Mouse (Mus musculus) MEL (cell line): ENCODE results near the gene B130006D01Rik. TPM values are rescaled to one million over a fixed set of nuclear protein-coding genes. Genes with fewer than 3 reads are reported as not detected.

Experiments
- DNase-seq: peaks from one replicate; pipeline ENCODE4 v3.0.0; 2011; ENCODE audit warnings: low read depth, low spot score
- H3K27ac ChIP-seq: 2 replicates; pipeline ENCODE4 v1.5.1; 2012; ENCODE audit warnings: low read depth, mild to moderate bottlenecking, control low read depth, low read length, moderate library complexity; ENCODE audit not compliant: control insufficient read depth
- H3K27me3 ChIP-seq, 2 experiments: fragments of 150-350 bp in 1 of 2; sonication (generic) in 1 of 2; 2 replicates each; pipeline ENCODE4 v1.6.1; 2012; ENCODE audit warnings: low read length in 2 of 2, mild to moderate bottlenecking in 2 of 2, improper control_type of control experiment in 1 of 2, moderate library complexity in 1 of 2; ENCODE audit not compliant: insufficient read depth in 2 of 2, control insufficient read depth in 1 of 2
- H3K36me3 ChIP-seq, 2 experiments: 2 replicates each; pipeline ENCODE4 v1.6.1; 2012 to 2014; ENCODE audit warnings: low read length in 2 of 2, improper control_type of control experiment in 1 of 2, inconsistent platforms in 1 of 2, mild to moderate bottlenecking in 1 of 2; ENCODE audit not compliant: insufficient read depth in 2 of 2, control insufficient read depth in 1 of 2
- H3K4me1 ChIP-seq, 2 experiments: fragments of 150-350 bp in 1 of 2; sonication (generic) in 1 of 2; 2 replicates each; pipeline ENCODE4 v1.6.1; 2012; ENCODE audit warnings: low read length in 2 of 2, improper control_type of control experiment in 1 of 2, mild to moderate bottlenecking in 1 of 2; ENCODE audit not compliant: insufficient read depth in 2 of 2, control insufficient read depth in 1 of 2
- H3K4me3 ChIP-seq, 2 experiments: fragments of 150-350 bp in 1 of 2; sonication (generic) in 1 of 2; 2 replicates each; pipeline ENCODE4 v1.5.1; 2012; ENCODE audit warnings: low read depth in 2 of 2, low read length in 2 of 2, mild to moderate bottlenecking in 2 of 2, moderate library complexity in 2 of 2, control low read depth in 1 of 2, improper control_type of control experiment in 1 of 2; ENCODE audit not compliant: control insufficient read depth in 1 of 2, insufficient read depth in 1 of 2
- H3K79me2 ChIP-seq: 2 replicates; pipeline ENCODE4 v1.6.1; 2012; ENCODE audit warnings: mild to moderate bottlenecking, low read length, moderate library complexity; ENCODE audit not compliant: control insufficient read depth, poor library complexity, insufficient read depth
- H3K9ac ChIP-seq: 2 replicates; pipeline ENCODE4 v1.6.1; 2012; ENCODE audit warnings: low read depth, mild to moderate bottlenecking, control low read depth, low read length, moderate library complexity; ENCODE audit not compliant: control insufficient read depth, poor library complexity, severe bottlenecking
- H3K9me3 ChIP-seq: fragments of 150-350 bp; sonication (generic); replicated peaks from 2 replicates; pipeline ENCODE4 v1.6.1; 2012; ENCODE audit warnings: mild to moderate bottlenecking, low read length, improper control_type of control experiment, moderate library complexity; ENCODE audit not compliant: insufficient read depth
- BHLHE40 ChIP-seq: IDR thresholded peaks from 2 replicates; pipeline ENCODE4 v1.6.1; 2012; ENCODE audit warnings: low read depth, mild to moderate bottlenecking, inconsistent platforms, low read length, improper control_type of control experiment, borderline replicate concordance
- CTCF ChIP-seq, 3 experiments: IDR thresholded peaks in 2 of 3; conservative IDR thresholded peaks in 1 of 3; 2 replicates each; pipeline ENCODE4 v1.5.1; 2011 to 2012; ENCODE audit warnings: low read length in 3 of 3, low read depth in 2 of 3, mild to moderate bottlenecking in 2 of 3, improper control_type of control experiment in 1 of 3, inconsistent platforms in 1 of 3, mixed read lengths in 1 of 3, moderate library complexity in 1 of 3; ENCODE audit not compliant: control insufficient read depth in 1 of 3, insufficient read depth in 1 of 3, poor library complexity in 1 of 3, severe bottlenecking in 1 of 3
- EP300 ChIP-seq, 2 experiments: IDR thresholded peaks; 2 replicates each; pipeline ENCODE4 v1.6.1; 2011; ENCODE audit warnings: improper control_type of control experiment in 2 of 2, low read length in 2 of 2, low read depth in 1 of 2, mild to moderate bottlenecking in 1 of 2
- ETS1 ChIP-seq: IDR thresholded peaks from 2 replicates; pipeline ENCODE4 v1.6.1; 2012; ENCODE audit warnings: low read depth, mild to moderate bottlenecking, inconsistent platforms, low read length, improper control_type of control experiment, moderate library complexity
- GABPA ChIP-seq: IDR thresholded peaks from 2 replicates; pipeline ENCODE4 v1.6.1; 2012; ENCODE audit warnings: low read depth, mild to moderate bottlenecking, inconsistent platforms, low read length, improper control_type of control experiment, moderate library complexity
- KAT2A ChIP-seq: conservative IDR thresholded peaks from 2 replicates; pipeline ENCODE4 v1.6.1; 2012; ENCODE audit warnings: low read depth, low read length, improper control_type of control experiment, inconsistent platforms
- MAFK ChIP-seq: IDR thresholded peaks from 2 replicates; pipeline ENCODE4 v1.6.1; 2011; ENCODE audit warnings: low read depth, mild to moderate bottlenecking, low read length, improper control_type of control experiment, borderline replicate concordance
- MAZ ChIP-seq: IDR thresholded peaks from 2 replicates; pipeline ENCODE4 v1.6.1; 2012; ENCODE audit warnings: low read depth, mild to moderate bottlenecking, inconsistent platforms, low read length, improper control_type of control experiment
- MXI1 ChIP-seq: IDR thresholded peaks from 2 replicates; pipeline ENCODE4 v1.6.1; 2011; ENCODE audit warnings: mild to moderate bottlenecking, low read depth, low read length, improper control_type of control experiment
- MYC ChIP-seq: IDR thresholded peaks from 2 replicates; pipeline ENCODE4 v1.6.1; 2011; ENCODE audit warnings: low read depth, mild to moderate bottlenecking, low read length, improper control_type of control experiment, moderate library complexity
- NELFE ChIP-seq: IDR thresholded peaks from 2 replicates; pipeline ENCODE4 v1.6.1; 2011; ENCODE audit warnings: low read depth, low read length, improper control_type of control experiment
- NRF1 ChIP-seq: IDR thresholded peaks from 2 replicates; pipeline ENCODE4 v1.6.1; 2014; ENCODE audit warnings: low read depth, mild to moderate bottlenecking, inconsistent platforms, low read length, improper control_type of control experiment, moderate library complexity; ENCODE audit not compliant: poor library complexity, insufficient read depth, severe bottlenecking
- POLR2A ChIP-seq, 2 experiments: IDR thresholded peaks; 2 replicates each; pipeline ENCODE4 v1.6.1; 2011 to 2012; ENCODE audit warnings: low read length in 2 of 2, mild to moderate bottlenecking in 2 of 2, control low read depth in 1 of 2, improper control_type of control experiment in 1 of 2, low read depth in 1 of 2, moderate library complexity in 1 of 2; ENCODE audit not compliant: control insufficient read depth in 1 of 2, insufficient read depth in 1 of 2, poor library complexity in 1 of 2
- POLR2AphosphoS2 ChIP-seq: IDR thresholded peaks from 2 replicates; pipeline ENCODE4 v1.6.1; 2011; ENCODE audit warnings: low read length, improper control_type of control experiment
- TAL1 ChIP-seq: IDR thresholded peaks from 2 replicates; pipeline ENCODE4 v1.6.1; 2012; ENCODE audit warnings: mild to moderate bottlenecking, inconsistent platforms, low read length, moderate library complexity, mixed read lengths
- TBP ChIP-seq: IDR thresholded peaks from 2 replicates; pipeline ENCODE4 v1.8.0; 2011; ENCODE audit warnings: low read depth, low read length, improper control_type of control experiment
- USF1 ChIP-seq: IDR thresholded peaks from 2 replicates; pipeline ENCODE4 v1.6.1; 2014; ENCODE audit warnings: low read depth, mild to moderate bottlenecking, inconsistent platforms, low read length, improper control_type of control experiment, moderate library complexity
- ZMIZ1 ChIP-seq: IDR thresholded peaks from 2 replicates; pipeline ENCODE4 v1.6.1; 2012; ENCODE audit warnings: low read depth, mild to moderate bottlenecking, inconsistent platforms, low read length, improper control_type of control experiment, moderate library complexity
- ZNF384 ChIP-seq: IDR thresholded peaks from 2 replicates; pipeline ENCODE4 v1.6.1; 2012; ENCODE audit warnings: low read depth, mild to moderate bottlenecking, inconsistent platforms, low read length, improper control_type of control experiment
- polyA plus RNA-seq, 2 experiments: library from polyadenylated mRNA; stranded (reverse) in 1 of 2; unstranded in 1 of 2; fragments of >175 nt in 1 of 2; fragments of >200 nt in 1 of 2; gene quantifications; 2 replicates each; pipeline versions ENCODE4 v1.2.1 to v1.2.4; 2012; ENCODE audit warnings: low replicate concordance in 2 of 2, low read depth in 1 of 2; ENCODE audit not compliant: insufficient read length in 2 of 2, insufficient read depth in 1 of 2, missing spikeins in 1 of 2
- total RNA-seq: library from RNA; depleted of rRNA; stranded (reverse); fragments of 300-350 nt; gene quantifications from 2 replicates; pipeline ENCODE4 v1.2.3, GENCODE M21; 2012

Gene B130006D01Rik
- total and polyA plus RNA-seq, 3 experiments, result 0.11 to 0.73 TPM; not detected in 1

- H3K79me2 ChIP-seq, result no peaks in the 10 kb centered on the region
- TF ChIP-seq ETS1, result no peak
- TF ChIP-seq KAT2A, result no peak
- TF ChIP-seq POLR2A (IDR thresholded peaks at IDR 0.05; ENCODE audit: control insufficient read depth in 1 of 2, insufficient read depth in 1 of 2, low read depth in 1 of 2, low read length in 2 of 2, poor library complexity in 1 of 2), result no peak
- TF ChIP-seq TAL1, result no peak
- no peak for TF ChIP-seq USF1
- no peak for TF ChIP-seq MYC
- TF ChIP-seq GABPA, result no peak
- no peak for TF ChIP-seq MXI1
- TF ChIP-seq MAFK, result no peak
- TF ChIP-seq MAZ, result no peak
- TF ChIP-seq NELFE, result no peak
- TF ChIP-seq POLR2AphosphoS2, result no peak
- no peak for TF ChIP-seq NRF1
- no peak for TF ChIP-seq ZMIZ1
- TF ChIP-seq, all 39 proteins: peak for 0
- DNase-seq, result no peak
- H3K36me3 ChIP-seq, result peaks cover 0 to 34% of the 10 kb centered on the region in 2 experiments; a peak in 2 of 4 replicates
- no peak overlapping the region for H3K4me3 ChIP-seq
- no peak overlapping the region for H3K9ac ChIP-seq
- H3K27me3 ChIP-seq, result no peaks in the 10 kb centered on the region
- no peak overlapping the region for H3K27ac ChIP-seq
- no peaks in the 10 kb centered on the region for H3K9me3 ChIP-seq
- peaks cover 0 to 3% of the 10 kb centered on the region in 2 experiments; a peak in 1 of 4 replicates for H3K4me1 ChIP-seq
Observed at GRCm38 (mm10) chr11:95768244-95768643, 44.9 kb downstream of the B130006D01Rik start.

- Histone ChIP-seq H3K4me1 (peaks cover 0 to 6% of the 10 kb centered on the region in 2 experiments; a peak in 1 of 4 replicates), H3K79me2 (no peaks in the 10 kb centered on the region), H3K4me3 (no peak overlapping the region), H3K36me3 (peaks cover 0 to 32% of the 10 kb centered on the region in 2 experiments; a peak in 2 of 4 replicates), H3K27ac (no peak overlapping the region), H3K9me3 (no peaks in the 10 kb centered on the region), H3K9ac (no peak overlapping the region), H3K27me3 (no peaks in the 10 kb centered on the region)
- TF ChIP-seq ZNF384, result peak; percentile 73
- TF ChIP-seq BHLHE40, result no peak
- peak in 1 of 3 experiments; percentile 18; a peak in 2 of 6 replicates for TF ChIP-seq CTCF (IDR thresholded peaks at IDR 0.05 in 2 of 3, conservative IDR thresholded peaks at IDR 0.05 in 1 of 3; ENCODE audit: control insufficient read depth in 1 of 3, insufficient read depth in 1 of 3, low read depth in 2 of 3, low read length in 3 of 3, poor library complexity in 1 of 3, severe bottlenecking in 1 of 3)
- TF ChIP-seq EP300 (IDR thresholded peaks at IDR 0.05; ENCODE audit: low read depth in 1 of 2, low read length in 2 of 2), result no peak
- no peak for TF ChIP-seq TBP
- DNase-seq, result no peak
Observed at GRCm38 (mm10) chr11:95769208-95769607, 45.8 kb downstream of the B130006D01Rik start.
